27 mouse cellular contexts compared by ENCODE assay signal in genomic region chr17:81636822-81637221, GRCm38 (mm10).
DNase-seq lines count a peak whose midpoint lies in the region; ATAC-seq and TF ChIP-seq lines count a peak whose summit lies in the region.
"Had no signal": no experiment of that assay in that cellular context is flagged by ENCODE, and none has a peak within 500 bp of the region (broad histone marks: within the 10 kb centered on the region; RNA-seq: fewer than 3 reads in every experiment).

No protein-coding gene starts in this region.

- no peak overlapping the region for H3K9ac ChIP-seq in midbrain, embryonic 15.5 days
- H3K9ac ChIP-seq: embryonic facial prominence, embryonic 15.5 days; hindbrain, embryonic 15.5 days; liver, embryonic 15.5 days; neural tube, embryonic 13.5 days had no signal

- ATAC-seq in megakaryocyte, adult 5-6 weeks (ENCODE audit: poor library complexity, severe bottlenecking), result peak; percentile 79
- ATAC-seq in midbrain, embryonic 15.5 days (replicated peaks), result no peak
- ATAC-seq: forebrain, embryonic 14.5 days had no signal

- no peaks in the 10 kb centered on the region for H3K27me3 ChIP-seq in kidney, adult 2 months (replicated peaks; ENCODE audit: control insufficient read depth, insufficient read depth, low read length)
- no peaks in the 10 kb centered on the region for H3K27me3 ChIP-seq in midbrain, embryonic 15.5 days (replicated peaks)
- H3K27me3 ChIP-seq: embryonic facial prominence, embryonic 15.5 days; hindbrain, embryonic 15.5 days; liver, embryonic 15.5 days; neural tube, embryonic 13.5 days had no signal

- 68% methylated on average over 2 of the region's 2 CpGs for WGBS in kidney, adult 2 months
- 86% methylated on average over 2 of the region's 2 CpGs for WGBS in midbrain, embryonic 15.5 days

- H3K27ac ChIP-seq in kidney, adult 2 months (ENCODE audit: insufficient read depth, low read depth, low read length), result no peak overlapping the region
- no peak overlapping the region for H3K27ac ChIP-seq in midbrain, embryonic 15.5 days
- H3K27ac ChIP-seq: embryonic facial prominence, embryonic 15.5 days; heart, adult 2 months; hindbrain, embryonic 15.5 days; left cerebral cortex, adult 2 months; liver, embryonic 15.5 days; neural tube, embryonic 13.5 days; stomach, postnatal 0 days had no signal

- DNase-seq in kidney, adult 2 months, result peak; percentile 7
- DNase-seq in kidney, adult 18-20 months, result no peak
- peak; percentile 75 for DNase-seq in MN1 (ENCODE audit: low spot score)
- peak; percentile 48 for DNase-seq in brain, adult 2 months (ENCODE audit: low read depth, low spot score)
- no peak for DNase-seq in spleen, adult 18-20 months
- DNase-seq: adrenal gland, postnatal 14 days; embryo, embryonic 11 days; heart, adult 2 months; heart, postnatal 4 days; kidney, adult 9 months; layer of hippocampus, adult 9-11 months; lung, postnatal 10 days; midbrain, embryonic 14.5 days; retina, postnatal 1 day; right cerebral cortex, postnatal 25 days; thymus, adult 2 months; thymus, postnatal 4 days had no signal

- no peak overlapping the region for H3K4me2 ChIP-seq in midbrain, embryonic 15.5 days
- H3K4me2 ChIP-seq: embryonic facial prominence, embryonic 15.5 days; hindbrain, embryonic 15.5 days; liver, embryonic 15.5 days; neural tube, embryonic 13.5 days had no signal

- no peaks in the 10 kb centered on the region for H3K4me1 ChIP-seq in kidney, adult 2 months (ENCODE audit: control insufficient read depth, insufficient read depth, low read length)
- H3K4me1 ChIP-seq in midbrain, embryonic 15.5 days, result no peaks in the 10 kb centered on the region
- H3K4me1 ChIP-seq: embryonic facial prominence, embryonic 15.5 days; liver, embryonic 15.5 days; neural tube, embryonic 13.5 days had no signal

- H3K9me3 ChIP-seq in midbrain, embryonic 15.5 days, result no peaks in the 10 kb centered on the region
- H3K9me3 ChIP-seq: embryonic facial prominence, embryonic 15.5 days; hindbrain, embryonic 15.5 days; liver, embryonic 15.5 days; neural tube, embryonic 13.5 days had no signal

- H3K4me3 ChIP-seq in kidney, adult 2 months (ENCODE audit: insufficient read depth, low read depth, low read length), result no peak overlapping the region
- H3K4me3 ChIP-seq in midbrain, embryonic 15.5 days, result no peak overlapping the region
- H3K4me3 ChIP-seq: embryonic facial prominence, embryonic 15.5 days; heart, adult 2 months; hindbrain, embryonic 15.5 days; left cerebral cortex, adult 2 months; liver, embryonic 15.5 days; myocyte; neural tube, embryonic 13.5 days had no signal

- TF ChIP-seq CTCF in kidney, adult 2 months (conservative IDR thresholded peaks at IDR 0.05; ENCODE audit: insufficient read depth, insufficient read length, low read depth, low read length), result no peak

- no peaks in the 10 kb centered on the region for H3K36me3 ChIP-seq in kidney, adult 2 months (ENCODE audit: control insufficient read depth, insufficient read depth, low read length)
- H3K36me3 ChIP-seq in midbrain, embryonic 15.5 days (replicated peaks), result no peaks in the 10 kb centered on the region
- H3K36me3 ChIP-seq: embryonic facial prominence, embryonic 15.5 days; hindbrain, embryonic 15.5 days; liver, embryonic 15.5 days; neural tube, embryonic 13.5 days had no signal

- TF ChIP-seq POLR2A in kidney, adult 2 months (IDR thresholded peaks at IDR 0.05; ENCODE audit: low read depth, low read length), result no peak

Comparison
In these comparisons a context has a peak if more than half of its experiments do, and no peak if none do; other contexts are left out.
1. DNase-seq: peak in kidney, adult 2 months (single experiment), MN1 (single experiment) and brain, adult 2 months (single experiment); none in kidney, adult 18-20 months (single experiment) and spleen, adult 18-20 months (0 of 2).